Mouse (Mus musculus) heart, embryonic 14.5 days (tissue): ENCODE measurements around the gene Mpig6b. TPM values are rescaled to one million over a fixed set of nuclear protein-coding genes. Genes with fewer than 3 reads are reported as not detected.
A peak's percentile ranks its signal among the peaks of the same experiment; 100 is the strongest.

Source experiments
- ATAC-seq: fragments of 200-750 bp; cut with Nextera tagmentation; 2 replicates; pipeline ENCODE4 v1.8.0; 2017; ENCODE audit warnings: low read depth, moderate TSS enrichment; ENCODE audit not compliant: insufficient number of reproducible peaks, insufficient read depth, low FRiP score
- H3K27ac ChIP-seq, 2 experiments: fragments of 200-500 bp in 1 of 2; fragments of 300-500 bp in 1 of 2; sonication (generic) in 1 of 2; replicated peaks in 1 of 2; 2 replicates each; pipeline ENCODE4 v1.5.1; 2012 to 2014; ENCODE audit warnings: low read depth in 2 of 2, low read length in 2 of 2, control low read depth in 1 of 2, mild to moderate bottlenecking in 1 of 2, mixed read lengths in 1 of 2; ENCODE audit not compliant: control insufficient read depth in 1 of 2, insufficient read depth in 1 of 2
- H3K27me3 ChIP-seq: fragments of 300-500 bp; sonication (generic); 2 replicates; pipeline ENCODE4 v1.6.1; 2014; ENCODE audit warnings: mild to moderate bottlenecking, low read length, control low read depth; ENCODE audit not compliant: control insufficient read depth, insufficient read depth
- H3K36me3 ChIP-seq: fragments of 300-500 bp; sonication (generic); 2 replicates; pipeline ENCODE4 v1.6.1; 2014; ENCODE audit warnings: mild to moderate bottlenecking, control low read depth, low read length, mixed read lengths; ENCODE audit not compliant: control insufficient read depth, insufficient read depth
- H3K4me1 ChIP-seq, 2 experiments: fragments of 200-500 bp in 1 of 2; fragments of 300-500 bp in 1 of 2; sonication (generic) in 1 of 2; 2 replicates each; pipeline ENCODE4 v1.6.1; 2012 to 2014; ENCODE audit warnings: low read length in 2 of 2, control low read depth in 1 of 2, mixed read lengths in 1 of 2; ENCODE audit not compliant: control insufficient read depth in 2 of 2, insufficient read depth in 2 of 2
- H3K4me2 ChIP-seq: fragments of 300-500 bp; sonication (generic); 2 replicates; pipeline ENCODE4 v1.6.1; 2014; ENCODE audit warnings: mild to moderate bottlenecking, low read length
- H3K4me3 ChIP-seq, 2 experiments: fragments of 200-500 bp in 1 of 2; fragments of 300-500 bp in 1 of 2; sonication (generic) in 1 of 2; 2 replicates each; pipeline ENCODE4 v1.5.1; 2012 to 2014; ENCODE audit warnings: low read length in 2 of 2, mild to moderate bottlenecking in 2 of 2, control low read depth in 1 of 2, low read depth in 1 of 2, moderate library complexity in 1 of 2; ENCODE audit not compliant: control insufficient read depth in 1 of 2, insufficient read depth in 1 of 2
- H3K9ac ChIP-seq: fragments of 300-500 bp; sonication (generic); 2 replicates; pipeline ENCODE4 v1.6.1; 2014; ENCODE audit warnings: mild to moderate bottlenecking, low read length
- H3K9me3 ChIP-seq: fragments of 300-500 bp; sonication (generic); 2 replicates; pipeline ENCODE4 v1.6.1; 2016; ENCODE audit warnings: low read length, control low read depth; ENCODE audit not compliant: control insufficient read depth
- WGBS: fragments of 180-500 bp; shearing (Covaris S2); extraction: QIAGEN DNeasy Blood & Tissue Kit; methylation state at CpG from one replicate; pipeline ENCODE4 v1.1.7; 2014; 5-methylcytosine and 5-hydroxymethylcytosine counted together
- polyA plus RNA-seq: library from polyadenylated mRNA; unstranded; fragments of >200 nt; fragmentation: Nextera tagmentation; extraction: Ambion mirVana; gene quantifications from 2 replicates; pipeline ENCODE4 v1.2.1, GENCODE M21; 2014

The Mpig6b gene
- polyA plus RNA-seq, 1 experiment from 2014 or later, result 0.54 TPM

GRCm38 (mm10) chr17:35076507-35077176 lies 10.7 kb upstream of the Mpig6b start, which contains the start of gene Ly6g6e:
Ly6g6e (plus strand) TSS chr17:35076902.
- Histone ChIP-seq H3K9me3 (no peaks in the 10 kb centered on the region), H3K27me3 (0 out of 2 replicates have a peak, but pooled peaks cover 4% of the 10 kb centered on the region), H3K36me3 (no peaks in the 10 kb centered on the region), H3K27ac (peak within 1 kb of the TSS in 1 of 2 experiments; percentile 59; a peak in 2 of 4 replicates), H3K4me2 (peak within 1 kb of the TSS; percentile 69), H3K4me3 (peak within 1 kb of the TSS; percentile 30 to 34), H3K4me1 (peaks cover 15 to 20% of the 10 kb centered on the region in 2 experiments), H3K9ac (peak within 1 kb of the TSS; percentile 75)
- WGBS, result 42% methylated on average over 10 of the region's 10 CpGs
- ATAC-seq, result no peak

GRCm38 (mm10) chr17:35074097-35074496 lies 8.1 kb upstream of the Mpig6b start:
- ATAC-seq, result no peak
- WGBS, result 47% methylated on average over 17 of the region's 17 CpGs
- no peak overlapping the region for H3K4me3 ChIP-seq
- no peak overlapping the region for H3K9ac ChIP-seq
- no peak overlapping the region for H3K27ac ChIP-seq
- no peak overlapping the region for H3K4me2 ChIP-seq
- H3K9me3 ChIP-seq, result no peaks in the 10 kb centered on the region
- H3K4me1 ChIP-seq, result peaks cover 3 to 11% of the 10 kb centered on the region in 2 experiments; a peak in 3 of 4 replicates
- no peaks in the 10 kb centered on the region for H3K27me3 ChIP-seq
- no peaks in the 10 kb centered on the region for H3K36me3 ChIP-seq

DNA sequence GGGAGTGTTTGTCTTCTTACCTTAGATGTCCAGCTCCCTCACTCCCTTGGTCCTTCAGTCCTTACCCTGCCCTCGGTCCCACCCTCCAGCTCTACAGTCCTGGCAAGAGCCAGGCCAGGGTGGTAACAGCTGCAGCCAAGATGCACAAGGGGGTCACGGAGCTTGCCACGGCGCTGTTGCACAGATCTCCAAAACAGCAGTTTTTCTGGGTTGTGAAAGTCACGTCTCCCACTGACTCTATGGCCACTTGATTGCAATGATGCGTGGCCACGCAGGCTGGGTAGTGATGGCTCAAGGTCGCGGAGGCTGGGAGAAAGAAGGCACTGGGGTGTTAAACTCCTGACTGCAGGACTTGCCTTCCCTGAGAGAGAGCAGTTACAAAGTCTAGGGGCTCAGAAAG lies 5.5 kb upstream of the Mpig6b start:
- Histone ChIP-seq H3K4me1 (no peaks in the 10 kb centered on the region; a peak in 1 of 4 replicates), H3K9me3 (no peaks in the 10 kb centered on the region)
- no peak for ATAC-seq

GRCm38 (mm10) chr17:35070556-35071229 lies 4.7 kb upstream of the Mpig6b start:
- ATAC-seq, result no peak

More for the DNA sequence above, 5.5 kb upstream of the Mpig6b start:
- Histone ChIP-seq H3K9ac (no peak overlapping the region), H3K27me3 (peaks cover 12% of the 10 kb centered on the region), H3K4me3 (no peak overlapping the region), H3K4me2 (no peak overlapping the region), H3K36me3 (no peaks in the 10 kb centered on the region), H3K27ac (no peak overlapping the region)
- WGBS, result 79% methylated on average over 9 of the region's 9 CpGs

DNA sequence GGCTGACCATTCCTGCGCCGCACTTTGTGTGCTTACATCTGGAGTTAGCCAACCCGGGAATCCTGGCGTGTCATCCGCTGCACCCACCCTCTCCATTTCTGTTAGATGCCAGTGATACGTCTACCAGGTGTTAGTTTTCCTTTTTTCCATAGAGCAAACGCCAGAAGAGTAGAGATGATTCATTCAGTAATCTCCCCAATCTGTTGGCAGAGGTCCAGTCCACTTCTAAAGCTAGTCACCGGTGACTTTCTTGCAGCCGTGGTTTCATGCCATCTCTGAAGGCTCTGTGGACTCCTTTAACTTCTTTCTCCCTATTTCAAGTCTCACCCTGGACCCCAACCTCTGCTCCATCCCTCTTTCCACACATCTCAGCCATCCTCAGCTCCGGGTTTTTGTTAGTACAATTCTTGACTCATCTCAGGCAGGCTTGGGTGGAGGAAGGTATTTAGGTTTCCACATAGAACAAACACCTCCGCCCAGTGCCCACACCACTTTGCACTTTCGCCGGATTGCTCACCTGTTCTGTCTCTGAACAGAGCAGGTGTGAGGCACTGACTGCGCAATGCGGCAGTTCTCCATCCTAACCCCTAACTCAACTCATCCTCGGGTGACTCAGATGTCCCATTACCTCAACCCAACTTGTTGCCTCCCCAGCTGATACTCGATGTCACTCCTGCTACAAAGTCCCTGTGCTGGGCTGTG lies 2.4 kb upstream of the Mpig6b start:
- Histone ChIP-seq H3K4me3 (no peak overlapping the region), H3K27me3 (peaks cover 33% of the 10 kb centered on the region), H3K4me1 (peaks cover 6 to 8% of the 10 kb centered on the region in 2 experiments; a peak in 2 of 4 replicates), H3K4me2 (no peak overlapping the region), H3K9me3 (no peaks in the 10 kb centered on the region), H3K27ac (no peak overlapping the region), H3K9ac (no peak overlapping the region), H3K36me3 (no peaks in the 10 kb centered on the region)
- WGBS, result 72% methylated on average over 17 of the region's 17 CpGs
- ATAC-seq, result no peak

More at GRCm38 (mm10) chr17:35070556-35071229, 4.7 kb upstream of the Mpig6b start:
- WGBS, result 33% methylated on average over 6 of the region's 6 CpGs
- Histone ChIP-seq H3K4me1 (peaks cover 0 to under 1% of the 10 kb centered on the region in 2 experiments; a peak in 1 of 4 replicates), H3K27ac (no peak overlapping the region), H3K4me2 (no peak overlapping the region), H3K4me3 (no peak overlapping the region), H3K27me3 (peaks cover 17% of the 10 kb centered on the region), H3K9me3 (no peaks in the 10 kb centered on the region), H3K36me3 (no peaks in the 10 kb centered on the region), H3K9ac (no peak overlapping the region)

- Histone ChIP-seq H3K4me3 (peak within 1 kb of the TSS; percentile 19 to 34), H3K9ac (peak within 1 kb of the TSS; percentile 52), H3K9me3 (no peaks in the 10 kb centered on the region), H3K4me1 (peaks cover 8 to 13% of the 10 kb centered on the region in 2 experiments), H3K27ac (no peak within 1 kb of the TSS), H3K4me2 (peak within 1 kb of the TSS; percentile 67), H3K27me3 (peaks cover 33% of the 10 kb centered on the region), H3K36me3 (peaks cover 25% of the 10 kb centered on the region)
- 2% methylated on average over 48 of the region's 48 CpGs for WGBS
- no peak for ATAC-seq
Observed at GRCm38 (mm10) chr17:35064951-35065947, 735 bp downstream of the Mpig6b start, which contains the start of gene Ly6g6c. Ly6g6c (plus strand) TSS chr17:35065388.
